Mouse (Mus musculus) thymus, adult 2 months (tissue): Measurements from ENCODE around the gene Serpinh1.

Source experiments
- CTCF ChIP-seq: fragments of 200-500 bp; IDR thresholded peaks from 2 replicates; pipeline ENCODE4 v1.5.1; 2012; ENCODE audit warnings: mild to moderate bottlenecking, control low read depth, low read length, moderate library complexity, borderline replicate concordance; ENCODE audit not compliant: control insufficient read depth, poor library complexity, insufficient read depth; ENCODE audit errors: extremely low read depth
- POLR2A ChIP-seq: fragments of 200-500 bp; IDR thresholded peaks from 2 replicates; pipeline ENCODE4 v1.6.1; 2012; ENCODE audit warnings: mild to moderate bottlenecking, low read length, control low read depth, moderate library complexity; ENCODE audit not compliant: control insufficient read depth, poor library complexity, insufficient read depth; ENCODE audit errors: extremely low read depth

DNA sequence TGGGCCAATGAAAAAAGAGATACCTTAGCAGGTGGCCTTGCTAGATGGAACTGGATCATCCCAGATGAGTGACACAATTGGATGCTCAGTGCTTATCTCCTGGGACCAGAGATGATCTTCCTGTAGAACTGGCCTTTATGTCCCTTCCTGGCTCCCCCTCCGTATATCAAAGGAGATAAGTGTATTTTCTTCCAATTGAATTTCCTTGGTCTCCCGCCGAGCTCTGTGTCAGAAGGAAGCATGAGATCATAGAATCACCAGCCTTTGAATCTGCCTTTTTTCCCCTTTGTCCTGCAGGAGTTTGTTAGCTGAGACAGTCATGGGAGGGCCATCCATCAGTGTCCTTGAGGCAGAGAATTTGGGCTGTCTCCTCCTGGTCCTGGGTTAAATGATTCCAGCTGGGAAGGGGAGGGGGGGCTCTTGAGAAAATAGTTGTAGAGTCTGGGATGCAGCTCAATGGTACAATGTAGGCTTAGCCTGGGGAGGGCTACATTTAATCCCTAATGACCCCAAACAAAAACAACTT lies 52.3 kb downstream of the Serpinh1 start:
- no peak for TF ChIP-seq POLR2A
- no peak for TF ChIP-seq CTCF
